Mouse (Mus musculus) right cerebral cortex, postnatal 10 days (tissue): Measurements from ENCODE around the gene Spaca7.
A peak's percentile ranks its signal among the peaks of the same experiment; 100 is the strongest.
"Not testable (repeated sequence)": the region's sequence is repeated elsewhere in the genome, so short reads cannot be mapped to it uniquely, and the experiment has no call there.

Source experiments
- DNase-seq, 2 experiments: peaks; one replicate each; pipeline ENCODE4 v3.0.0; 2021; ENCODE audit warnings: low spot score in 2 of 2

Spaca7 gene

GRCm38 (mm10) chr8:12572814-12573534 lies at the start of gene Spaca7:
TSS of gene Spaca7 (plus strand) at chr8:12573029.
- DNase-seq = peak in 1 of 2 experiments; percentile 2

GRCm38 (mm10) chr8:12524279-12524678 lies 48.5 kb upstream of the Spaca7 start:
- DNase-seq = no peak

- no peak for DNase-seq
Observed at GRCm38 (mm10) chr8:12528659-12529058, 44.2 kb upstream of the Spaca7 start.

GRCm38 (mm10) chr8:12535617-12536016 lies 37.2 kb upstream of the Spaca7 start:
- peak; percentile 37 to 42 for DNase-seq

- DNase-seq = no peak
Observed at GRCm38 (mm10) chr8:12536306-12536705, 36.5 kb upstream of the Spaca7 start.

- no peak for DNase-seq
Observed at GRCm38 (mm10) chr8:12545236-12545635, 27.6 kb upstream of the Spaca7 start.

GRCm38 (mm10) chr8:12545671-12546070 lies 27.2 kb upstream of the Spaca7 start:
- DNase-seq = no peak

GRCm38 (mm10) chr8:12547466-12548220 lies 25.2 kb upstream of the Spaca7 start:
- no peak for DNase-seq

GRCm38 (mm10) chr8:12548255-12548654 lies 24.6 kb upstream of the Spaca7 start:
- no peak for DNase-seq

GRCm38 (mm10) chr8:12548680-12549079 lies 24.1 kb upstream of the Spaca7 start:
- DNase-seq = no peak

GRCm38 (mm10) chr8:12555515-12556145 lies 17.2 kb upstream of the Spaca7 start:
- peak in 1 of 2 experiments; percentile 31 for DNase-seq

GRCm38 (mm10) chr8:12558786-12559185 lies 14.0 kb upstream of the Spaca7 start:
- no peak for DNase-seq

GRCm38 (mm10) chr8:12561403-12561960 lies 11.3 kb upstream of the Spaca7 start:
- peak; percentile 64 to 78 for DNase-seq

- DNase-seq = peak; percentile 60 to 77
Observed at GRCm38 (mm10) chr8:12564307-12564706, 8.5 kb upstream of the Spaca7 start.

GRCm38 (mm10) chr8:12565488-12565887 lies 7.3 kb upstream of the Spaca7 start:
- no peak for DNase-seq

GRCm38 (mm10) chr8:12566509-12566908 lies 6.3 kb upstream of the Spaca7 start:
- no peak for DNase-seq

- DNase-seq = peak in 1 of 2 experiments; percentile 6
Observed at GRCm38 (mm10) chr8:12576003-12576402, 3.2 kb downstream of the Spaca7 start.

- DNase-seq = peak in 1 of 2 experiments; percentile 13
Observed at GRCm38 (mm10) chr8:12576739-12577138, 3.9 kb downstream of the Spaca7 start.

GRCm38 (mm10) chr8:12579339-12579999 lies 6.6 kb downstream of the Spaca7 start:
- DNase-seq = not testable (repeated sequence)

GRCm38 (mm10) chr8:12583785-12584184 lies 11.0 kb downstream of the Spaca7 start:
- no peak for DNase-seq

GRCm38 (mm10) chr8:12607223-12607622 lies 34.4 kb downstream of the Spaca7 start:
- DNase-seq = peak; percentile 72 to 86

- no peak for DNase-seq
Observed at GRCm38 (mm10) chr8:12608810-12609209, 36.0 kb downstream of the Spaca7 start.
